Mouse (Mus musculus) limb, embryonic 13.5 days (tissue): ENCODE measurements around the gene Ppp2r3c. TPM values are rescaled to one million over a fixed set of nuclear protein-coding genes. Genes with fewer than 3 reads are reported as not detected.
"Not testable (repeated sequence)": the region's sequence is repeated elsewhere in the genome, so short reads cannot be mapped to it uniquely, and the experiment has no call there.

Experiments
- ATAC-seq: fragments of 200-750 bp; cut with Nextera tagmentation; 2 replicates; pipeline ENCODE4 v1.8.0; 2017; ENCODE audit warnings: low read depth, moderate number of reproducible peaks, moderate TSS enrichment; ENCODE audit not compliant: low FRiP score
- H3K27ac ChIP-seq: fragments of 300-500 bp; sonication (generic); 2 replicates; pipeline ENCODE4 v1.5.1; 2015; ENCODE audit warnings: inconsistent platforms, mild to moderate bottlenecking, moderate library complexity
- H3K27me3 ChIP-seq: fragments of 300-500 bp; sonication (generic); 2 replicates; pipeline ENCODE4 v1.6.1; 2015; ENCODE audit warnings: mild to moderate bottlenecking, inconsistent platforms
- H3K36me3 ChIP-seq: fragments of 300-500 bp; sonication (generic); 2 replicates; pipeline ENCODE4 v1.6.1; 2015; ENCODE audit warnings: inconsistent platforms, mild to moderate bottlenecking, moderate library complexity
- H3K4me1 ChIP-seq: fragments of 300-500 bp; sonication (generic); 2 replicates; pipeline ENCODE4 v1.6.1; 2015; ENCODE audit warnings: inconsistent platforms
- H3K4me2 ChIP-seq: fragments of 300-500 bp; sonication (generic); replicated peaks from 2 replicates; pipeline ENCODE4 v1.6.1; 2015; ENCODE audit warnings: inconsistent platforms, mild to moderate bottlenecking, moderate library complexity
- H3K4me3 ChIP-seq: fragments of 300-500 bp; sonication (generic); 2 replicates; pipeline ENCODE4 v1.5.1; 2015; ENCODE audit warnings: moderate library complexity, mild to moderate bottlenecking, inconsistent platforms
- H3K9ac ChIP-seq: fragments of 300-500 bp; sonication (generic); 2 replicates; pipeline ENCODE4 v1.6.1; 2015; ENCODE audit warnings: mild to moderate bottlenecking, inconsistent platforms
- H3K9me3 ChIP-seq: fragments of 300-500 bp; sonication (generic); 2 replicates; pipeline ENCODE4 v1.6.1; 2016; ENCODE audit warnings: inconsistent platforms
- WGBS: fragments of 180-500 bp; shearing (Covaris S2); methylation state at CpG from one replicate; pipeline ENCODE4 v1.1.7; 2015; 5-methylcytosine and 5-hydroxymethylcytosine counted together
- polyA plus RNA-seq: library from polyadenylated mRNA; unstranded; fragments of >200 nt; fragmentation: Nextera tagmentation; extraction: Ambion mirVana; gene quantifications from 2 replicates; pipeline ENCODE4 v1.2.1, GENCODE M21; 2015

Gene Ppp2r3c
- polyA plus RNA-seq, result 16.7 and 17.5 TPM in 2 replicates

DNA sequence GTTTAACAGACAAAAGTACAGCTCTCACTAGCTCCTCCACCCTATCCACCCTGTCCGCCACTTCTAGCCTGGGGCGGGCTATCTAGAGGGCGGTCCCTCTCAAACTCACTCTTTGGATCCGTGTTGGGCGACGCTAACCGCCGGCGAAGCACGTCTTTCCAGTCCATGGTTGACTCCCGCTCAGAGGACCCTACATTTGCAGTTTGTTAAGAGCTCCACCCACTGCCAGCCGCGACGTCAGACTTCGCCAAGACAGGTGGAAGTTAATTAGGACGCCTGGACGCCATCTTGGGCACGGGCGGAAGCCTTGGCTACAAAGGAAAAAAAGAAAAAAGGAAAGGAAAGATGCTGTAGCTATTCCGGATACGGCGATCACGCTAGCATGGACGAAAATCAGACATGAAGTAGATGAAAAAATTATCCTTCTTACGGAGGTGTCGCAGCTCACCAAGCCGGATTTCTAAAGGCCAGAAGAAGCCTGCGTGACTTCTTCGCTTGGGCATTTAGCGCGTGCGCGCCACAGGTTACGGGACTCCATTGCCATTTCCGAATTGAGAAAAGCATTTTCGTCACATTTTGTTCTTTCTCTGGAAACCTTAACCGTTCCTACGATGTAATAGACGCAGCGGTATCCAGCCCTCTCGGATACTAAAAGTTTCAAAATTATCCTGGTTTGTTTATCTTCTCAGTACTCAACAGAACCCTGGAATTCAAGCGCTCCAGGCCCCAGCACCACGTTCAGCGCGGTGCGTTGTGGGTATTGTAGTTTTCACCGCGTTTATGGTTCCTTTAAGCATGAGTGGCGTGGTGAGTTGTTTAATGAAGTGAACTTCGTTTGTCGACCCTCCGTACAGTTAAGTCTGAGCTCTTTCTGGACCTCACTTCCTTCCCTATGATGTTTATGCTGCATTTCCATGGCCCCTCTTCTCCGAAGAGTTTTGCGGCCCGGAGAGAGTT lies at the start of gene Ppp2r3c:
Gene Ppp2r3c (minus strand): TSS at position 514 of the 957 bp plus-strand sequence.
- Histone ChIP-seq H3K27ac (peak within 1 kb of the TSS; percentile 95), H3K4me2 (peak within 1 kb of the TSS; percentile 73), H3K9me3 (no peaks in the 10 kb centered on the region), H3K27me3 (no peaks in the 10 kb centered on the region), H3K4me3 (peak within 1 kb of the TSS; percentile 63), H3K4me1 (peaks cover 27% of the 10 kb centered on the region), H3K9ac (peak within 1 kb of the TSS; percentile 78), H3K36me3 (peaks cover 27% of the 10 kb centered on the region)
- ATAC-seq, result peak; percentile 94
- under 1% methylated on average over 55 of the region's 55 CpGs for WGBS

DNA sequence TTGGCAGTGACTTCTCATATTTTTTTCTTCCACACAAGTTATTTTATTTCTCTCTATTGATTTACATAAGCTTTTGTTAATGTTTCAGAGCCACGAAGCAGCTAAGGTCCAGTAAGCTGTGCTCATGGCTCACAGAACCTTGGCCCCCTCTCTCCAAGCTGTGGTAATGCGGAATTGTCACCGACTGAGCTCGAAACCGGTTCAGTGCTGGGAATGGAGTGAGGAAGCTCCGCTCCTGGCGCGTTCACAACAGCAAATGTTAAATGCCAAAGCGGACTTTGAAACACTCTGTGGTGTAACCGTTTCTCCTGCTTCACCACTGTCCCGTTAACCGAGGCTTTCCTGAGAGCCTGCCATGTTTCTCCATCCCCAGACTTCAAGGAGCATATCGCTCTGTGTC lies 41.8 kb upstream of the Ppp2r3c start:
- Histone ChIP-seq H3K27ac (no peak overlapping the region; the same call in 1 of the 2 replicates), H3K27me3 (no peaks in the 10 kb centered on the region), H3K4me1 (peaks cover 4% of the 10 kb centered on the region; the same call in 1 of the 2 replicates), H3K4me2 (no peak overlapping the region), H3K36me3 (no peaks in the 10 kb centered on the region), H3K4me3 (no peak overlapping the region), H3K9me3 (no peaks in the 10 kb centered on the region), H3K9ac (no peak overlapping the region)
- no peak for ATAC-seq
- WGBS, result 78% methylated on average over 13 of the region's 13 CpGs

DNA sequence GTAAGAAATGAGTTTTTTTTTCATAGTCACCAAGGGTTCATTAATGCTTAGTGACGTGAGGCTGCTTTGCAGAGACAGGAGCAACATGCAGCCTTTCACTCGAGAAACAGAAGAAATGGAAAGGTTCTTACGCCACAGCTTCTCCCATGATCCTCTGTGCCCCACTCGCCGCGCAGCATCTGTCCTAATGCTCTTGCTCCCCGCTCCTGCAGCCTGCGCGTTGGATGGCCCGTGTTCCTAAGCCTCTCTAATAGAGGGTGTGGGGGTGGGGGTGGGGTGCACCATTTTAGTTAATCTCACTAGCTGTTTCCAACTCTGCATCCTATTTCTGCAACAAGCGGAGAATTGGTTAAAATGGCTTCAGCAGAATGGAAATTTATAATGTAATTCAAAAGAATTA lies 41.2 kb upstream of the Ppp2r3c start:
- no peaks in the 10 kb centered on the region for H3K9me3 ChIP-seq
- H3K36me3 ChIP-seq, result no peaks in the 10 kb centered on the region
- H3K4me3 ChIP-seq, result no peak overlapping the region
- H3K9ac ChIP-seq, result no peak overlapping the region
- no peak for ATAC-seq
- H3K4me1 ChIP-seq, result peaks cover 4% of the 10 kb centered on the region; the same call in 1 of the 2 replicates
- H3K4me2 ChIP-seq, result peak overlapping the region; percentile 19; the same call in 1 of the 2 replicates
- WGBS, result 72% methylated on average over 11 of the region's 11 CpGs
- H3K27me3 ChIP-seq, result no peaks in the 10 kb centered on the region
- H3K27ac ChIP-seq, result peak overlapping the region; percentile 35; the same call in 1 of the 2 replicates

- H3K9ac ChIP-seq, H3K4me1 ChIP-seq, H3K36me3 ChIP-seq, ATAC-seq, H3K27me3 ChIP-seq, H3K9me3 ChIP-seq, H3K4me3 ChIP-seq, H3K4me2 ChIP-seq, H3K27ac ChIP-seq: not testable (repeated sequence)
- WGBS, result 82% methylated on average over 1 of the region's 1 CpGs
Measured at GRCm38 (mm10) chr12:55343045-55343444, 40.2 kb upstream of the Ppp2r3c start.

- H3K9ac ChIP-seq, H3K27me3 ChIP-seq, H3K27ac ChIP-seq, H3K9me3 ChIP-seq, H3K4me1 ChIP-seq, H3K4me2 ChIP-seq, ATAC-seq, H3K36me3 ChIP-seq, H3K4me3 ChIP-seq: not testable (repeated sequence)
- 94% methylated on average over 1 of the region's 2 CpGs for WGBS
Measured at GRCm38 (mm10) chr12:55338490-55338889, 35.7 kb upstream of the Ppp2r3c start.

DNA sequence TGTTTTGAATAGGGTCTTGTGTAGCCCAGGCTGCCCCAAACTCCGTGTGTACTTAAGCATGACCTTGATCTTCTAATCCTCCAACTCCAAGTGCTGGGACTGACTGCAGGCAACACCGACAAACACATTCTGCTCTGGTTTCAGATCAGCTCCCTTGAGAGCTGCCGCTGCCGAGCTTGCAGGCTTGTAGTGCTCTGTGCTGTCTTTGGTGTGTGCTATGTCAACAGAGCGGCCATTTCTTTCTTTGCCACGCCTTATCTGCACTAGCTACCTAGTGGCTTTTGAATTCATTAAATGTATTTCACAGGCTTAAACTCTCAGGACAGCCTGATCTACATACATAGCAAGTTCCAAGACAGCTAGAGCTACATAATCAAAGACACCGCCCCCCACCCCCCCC lies 30.9 kb upstream of the Ppp2r3c start:
- Histone ChIP-seq H3K27me3 (no peaks in the 10 kb centered on the region), H3K9me3 (no peaks in the 10 kb centered on the region), H3K27ac (no peak overlapping the region), H3K36me3 (peaks cover 10% of the 10 kb centered on the region), H3K4me3 (no peak overlapping the region), H3K9ac (no peak overlapping the region), H3K4me2 (no peak overlapping the region), H3K4me1 (no peaks in the 10 kb centered on the region)
- ATAC-seq, result no peak
- WGBS, result 87% methylated on average over 7 of the region's 7 CpGs

DNA sequence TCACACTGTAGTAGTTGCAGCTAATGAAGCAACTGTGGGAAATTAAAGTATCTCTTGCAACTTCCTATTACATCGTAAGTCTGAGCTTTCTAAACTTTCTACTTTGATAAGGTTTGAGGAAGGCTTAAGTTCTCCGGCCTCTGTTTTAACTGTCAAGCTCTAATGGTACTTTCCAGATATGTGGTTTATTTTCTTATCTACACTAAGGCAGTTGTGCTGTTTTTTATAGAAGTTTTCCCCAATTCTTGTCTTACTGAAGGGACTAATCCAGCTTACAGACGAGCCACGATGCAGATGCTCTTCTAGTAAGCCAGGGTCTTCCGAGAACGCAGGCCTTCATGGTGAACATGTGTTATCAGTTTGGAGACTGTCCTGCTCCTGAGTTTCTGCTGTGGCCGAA lies 26.6 kb upstream of the Ppp2r3c start:
- Histone ChIP-seq H3K36me3 (peaks cover 13% of the 10 kb centered on the region), H3K4me3 (no peak overlapping the region), H3K27me3 (no peaks in the 10 kb centered on the region), H3K4me1 (no peaks in the 10 kb centered on the region), H3K9ac (no peak overlapping the region), H3K4me2 (no peak overlapping the region), H3K27ac (no peak overlapping the region), H3K9me3 (no peaks in the 10 kb centered on the region)
- ATAC-seq, result no peak
- WGBS, result 92% methylated on average over 7 of the region's 7 CpGs

DNA sequence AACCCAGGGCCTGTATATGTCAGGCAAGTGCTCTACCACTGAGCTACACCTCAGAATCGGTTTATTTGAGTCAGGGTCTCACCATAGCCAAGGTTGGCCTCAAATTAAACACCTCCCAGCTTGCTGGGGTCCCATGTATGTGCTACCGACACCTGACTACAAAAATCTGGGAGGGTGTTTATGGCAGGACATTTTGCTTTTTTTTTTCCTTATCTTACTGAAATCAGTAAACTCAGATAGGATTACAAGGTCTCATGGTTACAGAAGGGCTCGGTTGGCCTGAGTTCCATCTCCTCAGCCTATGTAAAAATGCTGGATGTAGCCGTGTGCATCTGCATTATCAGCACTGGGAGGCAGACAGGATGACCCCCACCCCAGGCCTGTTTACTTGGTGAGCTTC lies 26.0 kb upstream of the Ppp2r3c start:
- no peak overlapping the region for H3K4me3 ChIP-seq
- H3K36me3 ChIP-seq, result peaks cover 13% of the 10 kb centered on the region
- H3K9ac ChIP-seq, result no peak overlapping the region
- no peaks in the 10 kb centered on the region for H3K27me3 ChIP-seq
- no peaks in the 10 kb centered on the region for H3K9me3 ChIP-seq
- ATAC-seq, result no peak
- WGBS, result 84% methylated on average over 4 of the region's 4 CpGs
- no peak overlapping the region for H3K27ac ChIP-seq
- H3K4me1 ChIP-seq, result no peaks in the 10 kb centered on the region
- H3K4me2 ChIP-seq, result no peak overlapping the region

DNA sequence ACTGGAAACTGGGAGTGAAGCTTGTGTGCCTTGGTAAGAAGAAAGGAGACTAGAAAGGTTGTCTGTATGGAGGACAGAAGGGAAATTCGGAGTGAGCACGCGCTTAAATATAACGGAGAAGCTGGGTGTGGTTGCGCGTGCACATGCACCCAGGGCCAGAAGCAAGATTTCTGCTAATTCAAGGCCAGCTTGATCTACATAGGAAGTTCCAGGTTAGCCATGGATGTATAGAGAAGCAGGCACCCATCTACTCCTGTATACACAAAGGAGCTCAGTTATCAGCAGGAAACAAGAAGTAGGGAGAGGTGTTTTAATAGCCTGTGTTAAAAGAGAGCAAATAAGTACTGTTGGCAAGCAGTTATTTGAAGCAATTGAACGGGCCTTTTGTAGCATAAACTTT lies 22.9 kb upstream of the Ppp2r3c start:
- H3K4me1 ChIP-seq, result peaks cover 12% of the 10 kb centered on the region
- no peaks in the 10 kb centered on the region for H3K27me3 ChIP-seq
- H3K36me3 ChIP-seq, result peaks cover 13% of the 10 kb centered on the region
- H3K4me3 ChIP-seq, result no peak overlapping the region
- no peak overlapping the region; the same call in 1 of the 2 replicates for H3K27ac ChIP-seq
- no peak for ATAC-seq
- 85% methylated on average over 7 of the region's 7 CpGs for WGBS
- no peak overlapping the region for H3K9ac ChIP-seq
- no peak overlapping the region for H3K4me2 ChIP-seq
- no peaks in the 10 kb centered on the region for H3K9me3 ChIP-seq

DNA sequence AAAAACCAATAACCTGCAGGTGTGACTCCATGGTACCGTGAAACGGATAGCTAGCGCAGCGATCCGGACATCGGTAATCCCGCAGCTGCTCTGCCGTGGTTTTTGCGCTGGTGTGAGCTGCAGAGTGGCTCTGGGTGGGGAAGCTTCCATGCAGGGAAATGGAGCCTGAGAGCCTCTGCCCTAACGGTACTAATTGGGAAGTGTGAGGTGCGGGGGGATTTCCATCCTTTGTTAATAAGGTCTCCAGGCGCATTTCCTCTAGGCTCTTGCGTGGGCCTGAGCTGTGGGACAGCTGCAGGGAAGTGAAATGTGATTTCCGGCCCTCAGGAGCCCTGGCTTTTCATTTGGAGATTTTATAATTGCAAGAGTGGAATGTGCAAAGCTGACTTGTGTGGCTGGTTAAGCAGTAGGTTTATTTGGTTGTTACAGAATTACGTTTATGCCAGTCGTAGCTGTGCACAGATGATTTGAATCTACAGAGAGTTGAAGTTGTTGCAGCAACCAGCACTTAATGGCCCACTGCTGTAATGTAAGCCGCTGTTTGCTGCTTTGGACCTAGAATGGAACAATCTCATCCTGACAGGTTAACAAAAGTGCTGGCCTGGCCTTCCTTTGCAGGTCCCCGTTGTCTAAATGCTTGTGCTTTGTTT lies 19.0 kb upstream of the Ppp2r3c start:
- Histone ChIP-seq H3K4me2 (peak overlapping the region; percentile 51), H3K9ac (peak overlapping the region; percentile 25; the same call in 1 of the 2 replicates), H3K27me3 (no peaks in the 10 kb centered on the region), H3K36me3 (peaks cover 4% of the 10 kb centered on the region; the same call in 1 of the 2 replicates), H3K27ac (peak overlapping the region; percentile 85), H3K9me3 (no peaks in the 10 kb centered on the region), H3K4me3 (0 out of 2 replicates have a peak overlapping the region, but pooled peaks have one; percentile 11), H3K4me1 (peaks cover 12% of the 10 kb centered on the region)
- 31% methylated on average over 18 of the region's 18 CpGs for WGBS
- peak; percentile 74 for ATAC-seq

- Histone ChIP-seq H3K4me2 (no peak overlapping the region), H3K9ac (no peak overlapping the region), H3K36me3 (peaks cover 12% of the 10 kb centered on the region), H3K27ac (no peak overlapping the region), H3K27me3 (no peaks in the 10 kb centered on the region), H3K9me3 (no peaks in the 10 kb centered on the region), H3K4me1 (no peaks in the 10 kb centered on the region), H3K4me3 (no peak overlapping the region)
- ATAC-seq, result peak; percentile 41; the same call in 1 of the 2 replicates
- WGBS, result 33% methylated on average over 5 of the region's 5 CpGs
Measured at GRCm38 (mm10) chr12:55315192-55315591, 12.4 kb upstream of the Ppp2r3c start.

- no peak overlapping the region for H3K4me3 ChIP-seq
- H3K27me3 ChIP-seq, result no peaks in the 10 kb centered on the region
- H3K9me3 ChIP-seq, result no peaks in the 10 kb centered on the region
- peaks cover 22% of the 10 kb centered on the region for H3K36me3 ChIP-seq
- no peak overlapping the region for H3K4me2 ChIP-seq
- WGBS, result 85% methylated on average over 5 of the region's 5 CpGs
- ATAC-seq, result no peak
- no peaks in the 10 kb centered on the region for H3K4me1 ChIP-seq
- no peak overlapping the region for H3K27ac ChIP-seq
- no peak overlapping the region for H3K9ac ChIP-seq
Measured at GRCm38 (mm10) chr12:55313901-55314300, 11.1 kb upstream of the Ppp2r3c start.
